Mouse (Mus musculus) stomach, adult 2 months (tissue): ENCODE measurements around the gene Fam177a. TPM values are rescaled to one million over a fixed set of nuclear protein-coding genes. Genes with fewer than 3 reads are reported as not detected.

ENCODE experiments used
- polyA plus RNA-seq: library from polyadenylated mRNA; depleted of rRNA; stranded (reverse); fragments of >200 nt; gene quantifications from 2 replicates; pipeline ENCODE4 v1.2.3, GENCODE M21; 2012; rRNA removed

Fam177a gene
- 1.7 and 3.0 TPM in 2 replicates for polyA plus RNA-seq

GRCm38 (mm10) chr12:55124242-55124641 lies at the start of gene Fam177a:
Gene Fam177a (plus strand): TSS chr12:55124469.

DNA sequence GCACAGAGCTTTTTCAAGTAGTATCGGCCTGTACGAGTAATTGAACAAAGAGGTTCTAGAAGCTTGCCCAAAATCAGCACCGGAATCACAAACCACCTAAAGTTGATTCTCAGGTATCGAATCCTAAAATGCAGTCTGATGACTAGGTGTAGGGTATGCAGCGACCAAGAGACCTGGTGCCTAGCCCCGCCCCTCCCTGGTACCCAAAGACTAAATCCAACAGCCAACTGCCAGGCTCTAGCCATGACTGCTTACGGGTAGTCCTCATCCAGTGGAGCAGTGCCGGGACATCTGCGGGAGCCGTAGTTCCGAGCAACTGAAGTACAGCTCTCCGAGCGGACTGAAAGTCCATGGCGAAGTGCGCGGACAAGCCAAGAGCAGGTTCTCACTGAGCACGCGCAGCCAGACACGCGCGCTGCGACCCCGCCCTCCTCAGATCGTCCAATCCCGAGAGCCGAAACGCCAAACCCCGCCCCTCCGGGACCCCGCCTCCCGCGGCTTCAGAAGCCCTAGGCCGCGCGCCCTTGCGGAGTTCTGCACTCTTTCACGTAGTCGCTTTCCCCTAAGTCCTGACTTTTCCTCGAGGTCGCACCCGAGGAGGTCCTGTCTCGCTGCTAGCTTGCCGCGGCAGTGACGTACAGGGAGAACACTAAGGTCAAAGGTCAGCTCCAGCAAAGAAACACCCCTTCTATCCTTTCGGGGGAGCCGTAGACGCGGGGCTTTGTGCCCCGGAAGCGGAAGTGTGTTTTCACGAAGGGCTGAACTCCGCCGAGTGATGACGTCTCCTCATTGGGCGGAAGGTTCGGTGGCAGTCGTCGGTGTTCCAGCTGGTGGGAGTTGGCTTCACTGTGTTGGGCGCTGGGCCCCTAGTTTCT lies 44.3 kb upstream of the Fam177a start, which contains the start of the genes 2700097O09Rik and Srp54a:
2700097O09Rik (minus strand) TSS at position 385 of the 875 bp plus-strand sequence.
Srp54a (plus strand) TSS at position 537 of the 875 bp plus-strand sequence.

DNA sequence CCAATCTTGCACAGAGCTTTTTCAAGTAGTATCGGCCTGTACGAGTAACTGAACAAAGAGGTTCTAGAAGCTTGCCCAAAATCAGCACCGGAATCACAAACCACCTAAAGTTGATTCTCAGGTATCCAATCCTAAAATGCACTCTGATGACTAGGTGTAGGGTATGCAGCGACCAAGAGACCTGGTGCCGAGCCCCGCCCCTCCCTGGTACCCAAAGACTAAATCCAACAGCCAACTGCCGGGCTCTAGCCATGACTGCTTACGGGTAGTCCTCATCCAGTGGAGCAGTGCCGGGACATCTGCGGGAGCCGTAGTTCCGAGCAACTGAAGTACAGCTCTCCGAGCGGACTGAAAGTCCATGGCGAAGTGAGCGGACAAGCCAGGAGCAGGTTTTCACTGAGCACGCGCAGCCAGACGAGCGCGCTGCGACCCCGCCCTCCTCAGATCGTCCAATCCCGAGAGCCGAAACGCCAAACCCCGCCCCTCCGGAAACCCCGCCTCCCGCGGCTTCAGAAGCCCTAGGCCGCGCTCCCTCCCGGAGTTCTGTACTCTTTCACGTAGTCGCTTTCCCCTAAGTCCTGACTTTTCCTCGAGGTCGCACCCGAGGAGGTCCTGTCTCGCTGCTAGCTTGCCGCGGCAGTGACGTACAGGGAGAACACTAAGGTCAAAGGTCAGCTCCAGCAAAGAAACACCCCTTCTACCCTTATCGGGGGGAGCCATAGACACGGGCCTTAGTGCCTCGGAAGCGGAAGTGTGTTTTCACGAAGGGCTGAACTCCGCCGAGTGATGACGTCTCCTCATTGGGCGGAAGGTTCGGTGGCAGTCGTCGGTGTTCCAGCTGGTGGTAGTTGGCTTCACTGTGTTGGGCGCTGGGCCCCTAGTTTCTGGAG lies 30.5 kb downstream of the Fam177a start, which contains the start of gene Srp54b:
Srp54b (plus strand) TSS at position 546 of the 890 bp plus-strand sequence.

Other genes starting within 250 kb of the Fam177a start
- gene Gm20403, start 137.9 kb upstream of the Fam177a start, polyA plus RNA-seq, result not detected in 2 replicates
- gene Baz1a, start 110.1 kb upstream of the Fam177a start, polyA plus RNA-seq, result 0.34 and 0.67 TPM in 2 replicates
- gene 2700097O09Rik, start 44.4 kb upstream of the Fam177a start, polyA plus RNA-seq, result 0.98 and 1.4 TPM in 2 replicates
- gene Srp54a, start 44.2 kb upstream of the Fam177a start, polyA plus RNA-seq, result 5.9 and 6.8 TPM in 2 replicates
- 11.4 and 15.0 TPM in 2 replicates for gene Srp54b, start 30.6 kb downstream of the Fam177a start, polyA plus RNA-seq
- not detected in 2 replicates for gene 1700047I17Rik2, start 75.1 kb downstream of the Fam177a start, polyA plus RNA-seq
- gene Srp54c, start 105.7 kb downstream of the Fam177a start, polyA plus RNA-seq, result 1.1 and 1.7 TPM in 2 replicates
- 9.2 and 10.9 TPM in 2 replicates for gene 1110008L16Rik, start 175.1 kb downstream of the Fam177a start, polyA plus RNA-seq
- gene Ppp2r3c, start 178.5 kb downstream of the Fam177a start, polyA plus RNA-seq, result 0.15 and 0.23 TPM in 2 replicates